Mouse (Mus musculus) left cerebral cortex, postnatal 25 days (tissue): ENCODE data around the gene Pdk1. TPM values are rescaled to one million over a fixed set of nuclear protein-coding genes. Genes with fewer than 3 reads are reported as not detected.
"Not testable (repeated sequence)": the region's sequence is repeated elsewhere in the genome, so short reads cannot be mapped to it uniquely, and the experiment has no call there.

Source experiments
- DNase-seq, 2 experiments: peaks; one replicate each; pipeline ENCODE4 v3.0.0; 2022; ENCODE audit warnings: low spot score in 2 of 2, mixed read lengths in 1 of 2
- intact Hi-C: fragments of 180-260 bp; cut with DNase I; formaldehyde crosslinking; loops from one replicate; pipeline ENCODE4 v1.15.1; 2025
- total RNA-seq, 2 experiments: library from RNA; stranded (reverse); gene quantifications; 2 replicates each; pipeline ENCODE4 v1.2.3; 2021

Pdk1 gene
- total RNA-seq, result 10 to 100 TPM; 47.5 to 49.1 TPM

- intact Hi-C loops, result no loop called here
- DNase-seq, result peak; percentile 97 to 98
These were observed at the start of gene Pdk1 for GRCm38 (mm10) chr2:71872801-71873443. Gene Pdk1, plus strand, starts transcription at chr2:71873224.

- no peak for DNase-seq
- intact Hi-C loops, result no loop called here
These were observed 48.9 kb upstream of the Pdk1 start for GRCm38 (mm10) chr2:71824146-71824545.

- intact Hi-C loops, result no loop called here
- no peak for DNase-seq
These were observed 45.3 kb upstream of the Pdk1 start for GRCm38 (mm10) chr2:71827711-71828110.

- intact Hi-C loops, result no loop called here
- no peak for DNase-seq
These were observed 44.1 kb upstream of the Pdk1 start for GRCm38 (mm10) chr2:71828928-71829327.

- intact Hi-C loops, result no loop called here
- DNase-seq, result no peak
These were observed 39.4 kb upstream of the Pdk1 start for GRCm38 (mm10) chr2:71833626-71834025.

GRCm38 (mm10) chr2:71834371-71834770 is 38.7 kb upstream of the Pdk1 start:
- DNase-seq, result no peak
- intact Hi-C loops, result no loop called here

GRCm38 (mm10) chr2:71835556-71835955 is 37.5 kb upstream of the Pdk1 start:
- intact Hi-C loops, result no loop called here
- no peak for DNase-seq

- intact Hi-C loops, result no loop called here
- DNase-seq, result no peak
These were observed 36.8 kb upstream of the Pdk1 start for GRCm38 (mm10) chr2:71836232-71836631.

GRCm38 (mm10) chr2:71837261-71837660 is 35.8 kb upstream of the Pdk1 start:
- intact Hi-C loops, result no loop called here
- no peak for DNase-seq

- intact Hi-C loops, result no loop called here
- DNase-seq, result peak; percentile 65 to 74
These were observed 35.2 kb upstream of the Pdk1 start for GRCm38 (mm10) chr2:71837791-71838190.

GRCm38 (mm10) chr2:71843316-71843715 is 29.7 kb upstream of the Pdk1 start:
- intact Hi-C loops, result no loop called here
- no peak for DNase-seq

- DNase-seq, result no peak
- intact Hi-C loops, result no loop called here
These were observed 28.1 kb upstream of the Pdk1 start for GRCm38 (mm10) chr2:71844906-71845305.

- peak; percentile 49 to 70 for DNase-seq
- intact Hi-C loops, result not testable (repeated sequence)
These were observed 20.9 kb upstream of the Pdk1 start for GRCm38 (mm10) chr2:71852161-71852560.

- intact Hi-C loops, result no loop called here
- DNase-seq, result no peak
These were observed 17.9 kb upstream of the Pdk1 start for GRCm38 (mm10) chr2:71855076-71855475.

GRCm38 (mm10) chr2:71863531-71864173 is 9.4 kb upstream of the Pdk1 start:
- DNase-seq, result peak; percentile 20 to 65
- intact Hi-C loops, result no loop called here

- peak; percentile 68 to 95 for DNase-seq
- intact Hi-C loops, result no loop called here
These were observed 8.0 kb upstream of the Pdk1 start for GRCm38 (mm10) chr2:71865022-71865421.

- intact Hi-C loops, result no loop called here
- no peak for DNase-seq
These were observed 7.1 kb upstream of the Pdk1 start for GRCm38 (mm10) chr2:71865935-71866334.

GRCm38 (mm10) chr2:71866565-71866964 is 6.5 kb upstream of the Pdk1 start:
- intact Hi-C loops, result no loop called here

GRCm38 (mm10) chr2:71867019-71867418 is 6.0 kb upstream of the Pdk1 start:
- intact Hi-C loops, result no loop called here
- no peak for DNase-seq

More at GRCm38 (mm10) chr2:71866565-71866964, 6.5 kb upstream of the Pdk1 start:
- DNase-seq, result no peak

- DNase-seq, result peak in 1 of 2 experiments; percentile 11
- intact Hi-C loops, result no loop called here
These were observed 5.5 kb upstream of the Pdk1 start for GRCm38 (mm10) chr2:71867480-71867879.

- intact Hi-C loops, result no loop called here
- no peak for DNase-seq
These were observed 4.8 kb upstream of the Pdk1 start for GRCm38 (mm10) chr2:71868256-71868655.
